Mouse (Mus musculus): Measurements from ENCODE around the gene Cd68. TPM values are rescaled to one million over a fixed set of nuclear protein-coding genes. Genes with fewer than 3 reads are reported as not detected.

Cd68 gene
- polyA plus RNA-seq, 1 experiment from 2014 or later = 10.5 TPM

GRCm38 (mm10) chr11:69697396-69697795, 31.4 kb upstream of the Cd68 start:
- H3K9ac ChIP-seq (ENCODE audit: low read depth, low read length) = no peak overlapping the region
- H3K27ac ChIP-seq (ENCODE audit: low read depth, low read length) = no peak overlapping the region
- no peak overlapping the region for H3K4me3 ChIP-seq (ENCODE audit: low read length)
- no peaks in the 10 kb centered on the region for H3K36me3 ChIP-seq (ENCODE audit: control insufficient read depth, insufficient read depth, low read length)
- no peak for ATAC-seq (ENCODE audit: low FRiP score, low TSS enrichment)
- 0 out of 2 replicates have a peak, but pooled peaks cover 3% of the 10 kb centered on the region for H3K9me3 ChIP-seq (ENCODE audit: control insufficient read depth, low read length)
- 88% methylated on average over 3 of the region's 3 CpGs for WGBS
- no peaks in the 10 kb centered on the region for H3K27me3 ChIP-seq (ENCODE audit: control insufficient read depth, insufficient read depth, low read length)
- H3K4me2 ChIP-seq (replicated peaks; ENCODE audit: low read depth, low read length) = no peak overlapping the region
- peaks cover 14% of the 10 kb centered on the region; the same call in 1 of the 2 replicates for H3K4me1 ChIP-seq (ENCODE audit: control insufficient read depth, insufficient read depth, low read length)

- peak; percentile 88 for ATAC-seq (ENCODE audit: low FRiP score, low TSS enrichment)
- Histone ChIP-seq H3K36me3 (ENCODE audit: control insufficient read depth, insufficient read depth, low read length) (no peaks in the 10 kb centered on the region), H3K4me2 (replicated peaks; ENCODE audit: low read depth, low read length) (peak within 1 kb of the TSS; percentile 93), H3K4me3 (ENCODE audit: low read length) (peak within 1 kb of the TSS; percentile 62), H3K9ac (ENCODE audit: low read depth, low read length) (peak within 1 kb of the TSS; percentile 83), H3K27me3 (ENCODE audit: control insufficient read depth, insufficient read depth, low read length) (no peaks in the 10 kb centered on the region), H3K4me1 (ENCODE audit: control insufficient read depth, insufficient read depth, low read length) (peaks cover 14% of the 10 kb centered on the region; the same call in 1 of the 2 replicates), H3K27ac (ENCODE audit: low read depth, low read length) (peak within 1 kb of the TSS; percentile 78), H3K9me3 (ENCODE audit: control insufficient read depth, low read length) (0 out of 2 replicates have a peak, but pooled peaks cover 3% of the 10 kb centered on the region)
- WGBS = 2% methylated on average over 41 of the region's 41 CpGs
Observed at GRCm38 (mm10) chr11:69695361-69696181, 29.6 kb upstream of the Cd68 start, which contains the start of the genes Tnfsf12 and Tnfsfm13. Gene Tnfsf12, minus strand, starts transcription at chr11:69695849. Gene Tnfsfm13, minus strand, starts transcription at chr11:69696098.

- Histone ChIP-seq H3K27ac (ENCODE audit: low read depth, low read length) (peak overlapping the region; percentile 78), H3K9me3 (ENCODE audit: control insufficient read depth, low read length) (0 out of 2 replicates have a peak, but pooled peaks cover 3% of the 10 kb centered on the region), H3K9ac (ENCODE audit: low read depth, low read length) (peak overlapping the region; percentile 83; the same call in 1 of the 2 replicates), H3K4me2 (replicated peaks; ENCODE audit: low read depth, low read length) (peak overlapping the region; percentile 93), H3K4me1 (ENCODE audit: control insufficient read depth, insufficient read depth, low read length) (peaks cover 14% of the 10 kb centered on the region; the same call in 1 of the 2 replicates), H3K27me3 (ENCODE audit: control insufficient read depth, insufficient read depth, low read length) (no peaks in the 10 kb centered on the region), H3K4me3 (ENCODE audit: low read length) (peak overlapping the region; percentile 62), H3K36me3 (ENCODE audit: control insufficient read depth, insufficient read depth, low read length) (no peaks in the 10 kb centered on the region)
- WGBS = 29% methylated on average over 6 of the region's 6 CpGs
- no peak; the same call in 1 of the 2 replicates for ATAC-seq (ENCODE audit: low FRiP score, low TSS enrichment)
Observed at GRCm38 (mm10) chr11:69695046-69695360, 29.1 kb upstream of the Cd68 start.

- Histone ChIP-seq H3K9ac (ENCODE audit: low read depth, low read length) (no peak overlapping the region), H3K4me3 (ENCODE audit: low read length) (no peak overlapping the region), H3K27ac (ENCODE audit: low read depth, low read length) (no peak overlapping the region), H3K4me1 (ENCODE audit: control insufficient read depth, insufficient read depth, low read length) (peaks cover 14% of the 10 kb centered on the region; the same call in 1 of the 2 replicates), H3K27me3 (ENCODE audit: control insufficient read depth, insufficient read depth, low read length) (no peaks in the 10 kb centered on the region), H3K9me3 (ENCODE audit: control insufficient read depth, low read length) (0 out of 2 replicates have a peak, but pooled peaks cover under 1% of the 10 kb centered on the region), H3K36me3 (ENCODE audit: control insufficient read depth, insufficient read depth, low read length) (no peaks in the 10 kb centered on the region), H3K4me2 (replicated peaks; ENCODE audit: low read depth, low read length) (no peak overlapping the region)
- 47% methylated on average over 11 of the region's 11 CpGs for WGBS
- no peak for ATAC-seq (ENCODE audit: low FRiP score, low TSS enrichment)
Observed at GRCm38 (mm10) chr11:69693421-69693965, 27.5 kb upstream of the Cd68 start.

- WGBS = 80% methylated on average over 6 of the region's 6 CpGs
- H3K27ac ChIP-seq (ENCODE audit: low read depth, low read length) = no peak overlapping the region
Observed at GRCm38 (mm10) chr11:69692863-69693262, 26.9 kb upstream of the Cd68 start.

DNA sequence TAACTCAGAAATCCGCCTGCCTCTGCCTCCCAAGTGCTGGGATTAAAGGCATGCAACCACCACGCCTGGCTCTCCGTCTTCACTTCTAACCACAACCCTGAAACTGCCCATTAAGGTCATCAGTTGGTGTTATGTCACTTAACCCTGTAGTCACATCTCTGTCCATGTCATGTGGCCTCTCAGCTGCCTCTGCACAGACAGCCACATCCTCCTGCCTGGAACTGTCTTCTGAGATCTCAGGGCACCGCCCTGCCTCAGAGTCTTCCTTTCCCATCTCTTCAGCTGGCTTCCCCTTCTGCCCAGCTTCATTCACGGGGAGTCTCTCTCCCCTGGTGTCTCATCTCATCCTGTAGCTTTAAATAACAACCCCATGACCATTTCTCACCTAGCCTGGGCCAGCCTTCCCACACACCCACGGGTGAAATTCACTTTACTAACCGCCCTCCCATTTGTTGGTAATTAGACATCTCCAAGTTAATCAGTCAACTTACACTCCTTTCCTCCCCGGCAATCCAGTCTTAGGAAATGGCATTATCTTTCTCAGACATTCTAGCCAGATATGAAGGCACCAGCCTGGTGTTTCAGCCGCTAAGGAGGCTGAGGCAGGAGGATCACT, 26.4 kb upstream of the Cd68 start:
- Histone ChIP-seq H3K27ac (ENCODE audit: low read depth, low read length) (no peak overlapping the region), H3K27me3 (ENCODE audit: control insufficient read depth, insufficient read depth, low read length) (no peaks in the 10 kb centered on the region), H3K9me3 (ENCODE audit: control insufficient read depth, low read length) (no peaks in the 10 kb centered on the region), H3K4me3 (ENCODE audit: low read length) (no peak overlapping the region), H3K36me3 (ENCODE audit: control insufficient read depth, insufficient read depth, low read length) (no peaks in the 10 kb centered on the region), H3K9ac (ENCODE audit: low read depth, low read length) (no peak overlapping the region), H3K4me1 (ENCODE audit: control insufficient read depth, insufficient read depth, low read length) (peaks cover 14% of the 10 kb centered on the region; the same call in 1 of the 2 replicates), H3K4me2 (replicated peaks; ENCODE audit: low read depth, low read length) (no peak overlapping the region)
- WGBS = 72% methylated on average over 9 of the region's 9 CpGs
- ATAC-seq (ENCODE audit: low FRiP score, low TSS enrichment) = no peak

More at GRCm38 (mm10) chr11:69692863-69693262, 26.9 kb upstream of the Cd68 start:
- Histone ChIP-seq H3K4me1 (ENCODE audit: control insufficient read depth, insufficient read depth, low read length) (peaks cover 14% of the 10 kb centered on the region; the same call in 1 of the 2 replicates), H3K4me3 (ENCODE audit: low read length) (no peak overlapping the region), H3K4me2 (replicated peaks; ENCODE audit: low read depth, low read length) (no peak overlapping the region), H3K9ac (ENCODE audit: low read depth, low read length) (no peak overlapping the region), H3K9me3 (ENCODE audit: control insufficient read depth, low read length) (no peaks in the 10 kb centered on the region), H3K36me3 (ENCODE audit: control insufficient read depth, insufficient read depth, low read length) (no peaks in the 10 kb centered on the region), H3K27me3 (ENCODE audit: control insufficient read depth, insufficient read depth, low read length) (no peaks in the 10 kb centered on the region)
- no peak for ATAC-seq (ENCODE audit: low FRiP score, low TSS enrichment)

DNA sequence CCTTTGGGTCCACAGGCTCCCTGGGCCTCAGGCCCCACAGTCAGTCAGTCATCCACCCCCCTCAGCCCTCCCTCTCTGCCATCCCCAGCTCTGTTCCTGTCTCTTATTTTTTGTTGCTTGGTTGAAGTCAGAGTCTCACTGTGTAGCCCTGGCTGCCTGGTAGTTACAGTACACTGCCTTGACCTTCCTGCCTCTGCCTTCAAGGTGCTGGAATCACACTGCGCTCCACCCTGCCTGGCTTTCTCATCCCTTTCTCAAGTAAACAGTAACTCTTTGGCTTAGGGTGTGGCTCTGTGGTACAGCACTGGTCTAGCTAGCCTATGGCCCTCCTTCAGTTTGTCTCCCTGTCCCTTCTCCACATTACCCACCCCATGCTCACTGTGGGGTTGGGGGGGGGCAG, 23.9 kb upstream of the Cd68 start:
- H3K27me3 ChIP-seq (ENCODE audit: control insufficient read depth, insufficient read depth, low read length) = no peaks in the 10 kb centered on the region
- no peak overlapping the region for H3K4me3 ChIP-seq (ENCODE audit: low read length)
- no peak overlapping the region for H3K4me2 ChIP-seq (replicated peaks; ENCODE audit: low read depth, low read length)
- WGBS = 100% methylated on average over 1 of the region's 1 CpGs
- no peaks in the 10 kb centered on the region for H3K36me3 ChIP-seq (ENCODE audit: control insufficient read depth, insufficient read depth, low read length)
- no peak overlapping the region for H3K27ac ChIP-seq (ENCODE audit: low read depth, low read length)
- no peaks in the 10 kb centered on the region for H3K9me3 ChIP-seq (ENCODE audit: control insufficient read depth, low read length)
- H3K9ac ChIP-seq (ENCODE audit: low read depth, low read length) = no peak overlapping the region
- ATAC-seq (ENCODE audit: low FRiP score, low TSS enrichment) = no peak
- peaks cover 24% of the 10 kb centered on the region; the same call in 1 of the 2 replicates for H3K4me1 ChIP-seq (ENCODE audit: control insufficient read depth, insufficient read depth, low read length)

- H3K9me3 ChIP-seq (ENCODE audit: control insufficient read depth, low read length) = no peaks in the 10 kb centered on the region
- 54% methylated on average over 5 of the region's 5 CpGs for WGBS
- H3K27ac ChIP-seq (ENCODE audit: low read depth, low read length) = no peak overlapping the region
- H3K36me3 ChIP-seq (ENCODE audit: control insufficient read depth, insufficient read depth, low read length) = no peaks in the 10 kb centered on the region
- ATAC-seq (ENCODE audit: low FRiP score, low TSS enrichment) = no peak
- H3K4me3 ChIP-seq (ENCODE audit: low read length) = no peak overlapping the region
- H3K27me3 ChIP-seq (ENCODE audit: control insufficient read depth, insufficient read depth, low read length) = no peaks in the 10 kb centered on the region
- 0 out of 2 replicates have a peak overlapping the region, but pooled peaks have one; percentile 12 for H3K9ac ChIP-seq (ENCODE audit: low read depth, low read length)
- peaks cover 23% of the 10 kb centered on the region; the same call in 1 of the 2 replicates for H3K4me1 ChIP-seq (ENCODE audit: control insufficient read depth, insufficient read depth, low read length)
- H3K4me2 ChIP-seq (replicated peaks; ENCODE audit: low read depth, low read length) = no peak overlapping the region
Observed at GRCm38 (mm10) chr11:69687061-69687460, 21.1 kb upstream of the Cd68 start.
